Comparison of ENCODE assay signal across 8 mouse cellular contexts in the genomic region with DNA sequence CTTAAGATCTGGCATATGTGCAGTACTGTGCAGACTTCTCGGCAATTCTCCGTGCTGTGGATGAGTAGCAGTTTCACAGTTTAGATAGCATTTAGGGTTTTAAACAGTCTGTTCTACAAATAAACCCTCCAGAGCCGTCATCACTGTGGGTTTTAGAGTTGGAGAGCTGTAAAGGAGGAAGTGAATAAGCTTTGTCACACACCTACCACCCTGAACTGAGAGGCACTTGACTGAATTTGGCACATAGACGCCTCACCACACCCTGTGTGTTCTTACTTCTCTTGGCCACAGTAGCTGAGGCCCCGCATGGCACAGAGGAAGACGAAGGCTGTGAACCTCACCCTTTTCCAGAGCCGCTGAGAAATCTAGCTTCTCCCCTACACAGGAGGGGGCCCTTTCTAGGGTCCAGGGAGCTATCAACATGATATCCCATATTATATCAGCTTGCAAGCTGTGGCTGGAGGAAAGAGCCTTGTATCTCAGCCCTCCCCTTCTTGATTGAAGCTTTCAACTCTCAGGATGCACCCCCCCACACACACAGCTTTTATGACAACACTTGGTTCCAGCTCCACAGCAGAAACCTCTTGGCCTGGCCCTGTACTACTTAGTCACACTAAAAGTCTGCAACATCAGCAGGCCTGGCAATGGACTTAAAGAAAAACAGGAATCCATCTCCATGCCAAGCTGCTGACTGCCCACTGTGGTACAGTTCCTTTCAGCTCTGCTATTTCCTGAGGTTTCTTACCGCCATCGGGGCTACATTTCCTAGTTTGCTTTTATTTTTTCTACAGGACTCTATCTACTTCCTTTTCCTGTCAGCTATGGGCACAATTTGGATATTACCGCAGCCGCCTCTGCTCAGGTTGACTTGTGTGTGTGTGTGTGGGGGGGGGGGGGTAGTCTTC. TPM values are rescaled to one million over a fixed set of nuclear protein-coding genes. Genes with fewer than 3 reads are reported as not detected.
DNase-seq lines count a peak whose midpoint lies in the region; ATAC-seq lines count a peak whose summit lies in the region.

No protein-coding gene starts in this region.

- no peak overlapping the region for H3K4me2 ChIP-seq in stomach, embryonic 14.5 days (replicated peaks; ENCODE audit: low read depth, low read length)

- no peaks in the 10 kb centered on the region for H3K9me3 ChIP-seq in stomach, embryonic 14.5 days (ENCODE audit: control insufficient read depth, low read depth, low read length)

- no peak overlapping the region for H3K4me3 ChIP-seq in stomach, embryonic 14.5 days (ENCODE audit: low read depth, low read length)

- H3K36me3 ChIP-seq in stomach, embryonic 14.5 days (ENCODE audit: control insufficient read depth, insufficient read depth, low read length), result no peaks in the 10 kb centered on the region

- H3K4me1 ChIP-seq in stomach, embryonic 14.5 days (ENCODE audit: control insufficient read depth, insufficient read depth, low read length), result no peaks in the 10 kb centered on the region

- H3K27ac ChIP-seq in stomach, embryonic 14.5 days (ENCODE audit: low read length), result 0 out of 2 replicates have a peak overlapping the region, but pooled peaks have one; percentile 15

- ATAC-seq in stomach, embryonic 14.5 days (ENCODE audit: insufficient number of reproducible peaks, insufficient read depth, low FRiP score, low read depth), result peak; percentile 62; the same call in 1 of the 2 replicates

- no peak overlapping the region for H3K9ac ChIP-seq in stomach, embryonic 14.5 days (replicated peaks; ENCODE audit: low read depth, low read length)

- H3K27me3 ChIP-seq in stomach, embryonic 14.5 days (ENCODE audit: control insufficient read depth, insufficient read depth, low read length), result no peaks in the 10 kb centered on the region

- DNase-seq in kidney, postnatal 14 days, result peak; percentile 13
- no peak for DNase-seq in kidney, adult 11 months
- DNase-seq in c-Kit-negative CD71-positive TER-119-positive erythroid progenitor cells, embryonic 14.5 days (ENCODE audit: low read depth, low spot score), result peak; percentile 62
- peak; percentile 73 for DNase-seq in induced T-regulatory cell, adult 2 months (ENCODE audit: low read depth)
- peak; percentile 74 for DNase-seq in lung, postnatal 25 days (ENCODE audit: low spot score)
- DNase-seq in cerebellum, adult 11 months, result no peak
- DNase-seq in urinary bladder, adult 2 months (ENCODE audit: low spot score), result no peak

- 78% methylated on average over 11 of the region's 11 CpGs for WGBS in stomach, embryonic 14.5 days

RNA-seq across cellular contexts. Expression of gene Man1a, which starts 35.9 kb away (rescaled TPM):
- polyA plus RNA-seq in stomach, embryonic 14.5 days (2014; fragmentation: Nextera tagmentation; extraction: Ambion mirVana), result 16.9 and 17.4 TPM in 2 replicates
- polyA plus RNA-seq in urinary bladder, adult 2 months (2012; rRNA removed), result 48.9 and 50.9 TPM in 2 replicates

Comparison
In these comparisons a context has a peak if more than half of its experiments do, and no peak if none do; other contexts are left out.
1. DNase-seq: peak in kidney, postnatal 14 days (single experiment), c-Kit-negative CD71-positive TER-119-positive erythroid progenitor cells, embryonic 14.5 days (single experiment), induced T-regulatory cell, adult 2 months (single experiment) and lung, postnatal 25 days (single experiment); none in kidney, adult 11 months (single experiment), cerebellum, adult 11 months (single experiment) and urinary bladder, adult 2 months (single experiment).